Comparison of ENCODE assay signal across 22 mouse cellular contexts in genomic region chr12:79768741-79769322, GRCm38 (mm10).
DNase-seq lines count a peak whose midpoint lies in the region; ATAC-seq and TF ChIP-seq lines count a peak whose summit lies in the region.
"Had no signal": no experiment of that assay in that cellular context is flagged by ENCODE, and none has a peak within 500 bp of the region (broad histone marks: within the 10 kb centered on the region; RNA-seq: fewer than 3 reads in every experiment).

No protein-coding gene starts in this region.

- TF ChIP-seq CTCF in stomach, postnatal 0 days (IDR thresholded peaks at IDR 0.05; ENCODE audit: low read depth): no peak
- TF ChIP-seq CTCF in intestine, postnatal 0 days (IDR thresholded peaks at IDR 0.05; ENCODE audit: low read depth): no peak

- H3K27ac ChIP-seq in intestine, embryonic 14.5 days (ENCODE audit: low read depth): peak overlapping the region; percentile 51
- H3K27ac ChIP-seq in intestine, embryonic 16.5 days (ENCODE audit: low read length): no peak overlapping the region
- H3K27ac ChIP-seq in stomach, embryonic 14.5 days (ENCODE audit: low read length): peak overlapping the region; percentile 10; the same call in 1 of the 2 replicates
- H3K27ac ChIP-seq in stomach, postnatal 0 days (replicated peaks): no peak overlapping the region
- no peak overlapping the region for H3K27ac ChIP-seq in intestine, postnatal 0 days (ENCODE audit: low read depth, low read length)
- H3K27ac ChIP-seq in midbrain, embryonic 13.5 days: no peak overlapping the region
- H3K27ac ChIP-seq: forebrain, embryonic 13.5 days; heart, adult 2 months; hindbrain, embryonic 12.5 days; hindbrain, embryonic 15.5 days had no signal

- TF ChIP-seq EP300 in stomach, postnatal 0 days (optimal IDR thresholded peaks at IDR 0.05): no peak

- H3K9ac ChIP-seq in intestine, embryonic 14.5 days (ENCODE audit: low read length): no peak overlapping the region
- no peak overlapping the region for H3K9ac ChIP-seq in intestine, embryonic 16.5 days (ENCODE audit: low read depth, low read length)
- H3K9ac ChIP-seq in stomach, embryonic 14.5 days (replicated peaks; ENCODE audit: low read depth, low read length): no peak overlapping the region
- H3K9ac ChIP-seq in stomach, postnatal 0 days (ENCODE audit: low read length): no peak overlapping the region
- H3K9ac ChIP-seq in intestine, postnatal 0 days (ENCODE audit: low read depth, low read length): no peak overlapping the region
- H3K9ac ChIP-seq in midbrain, embryonic 13.5 days (replicated peaks): no peak overlapping the region
- H3K9ac ChIP-seq: forebrain, embryonic 13.5 days; hindbrain, embryonic 12.5 days; hindbrain, embryonic 15.5 days had no signal

- 0 out of 2 replicates have a peak, but pooled peaks cover 2% of the 10 kb centered on the region for H3K9me3 ChIP-seq in intestine, embryonic 14.5 days (ENCODE audit: control insufficient read depth, low read length)
- H3K9me3 ChIP-seq in intestine, embryonic 16.5 days (ENCODE audit: control insufficient read depth, low read length): peaks cover 2% of the 10 kb centered on the region; the same call in 1 of the 2 replicates
- no peaks in the 10 kb centered on the region for H3K9me3 ChIP-seq in stomach, embryonic 14.5 days (ENCODE audit: control insufficient read depth, low read depth, low read length)
- H3K9me3 ChIP-seq in stomach, postnatal 0 days (ENCODE audit: control insufficient read depth, low read length): 0 out of 2 replicates have a peak, but pooled peaks cover 1% of the 10 kb centered on the region
- H3K9me3 ChIP-seq in intestine, postnatal 0 days (ENCODE audit: control insufficient read depth): no peaks in the 10 kb centered on the region
- no peaks in the 10 kb centered on the region for H3K9me3 ChIP-seq in midbrain, embryonic 13.5 days
- H3K9me3 ChIP-seq: forebrain, embryonic 13.5 days; hindbrain, embryonic 12.5 days; hindbrain, embryonic 15.5 days had no signal

- no peak for DNase-seq in intestine, embryonic 14.5 days (ENCODE audit: low spot score)
- DNase-seq in stomach, postnatal 0 days (ENCODE audit: low spot score): no peak
- DNase-seq in layer of hippocampus, adult 18-20 months (ENCODE audit: low spot score in 2 of 2): no peak
- DNase-seq in heart, adult 9 months (ENCODE audit: low spot score in 2 of 2): no peak
- DNase-seq: adrenal gland, adult 2 months; adrenal gland, postnatal 14 days; cerebellum, adult 11-12 months; cerebellum, adult 9-10 months; cerebellum, postnatal 14 days; gastrocnemius, postnatal 10 days; gastrocnemius, postnatal 36 days; heart, adult 2 months had no signal

- WGBS in intestine, embryonic 14.5 days: 47% methylated on average over 7 of the region's 7 CpGs
- WGBS in intestine, embryonic 16.5 days: 56% methylated on average over 7 of the region's 7 CpGs
- WGBS in stomach, embryonic 14.5 days: 57% methylated on average over 7 of the region's 7 CpGs
- WGBS in stomach, postnatal 0 days: 66% methylated on average over 7 of the region's 7 CpGs
- WGBS in intestine, postnatal 0 days: 39% methylated on average over 7 of the region's 7 CpGs
- 96% methylated on average over 7 of the region's 7 CpGs for WGBS in midbrain, embryonic 13.5 days

- no peak overlapping the region for H3K4me3 ChIP-seq in intestine, embryonic 14.5 days (ENCODE audit: low read depth, low read length)
- no peak overlapping the region for H3K4me3 ChIP-seq in intestine, embryonic 16.5 days (ENCODE audit: low read length)
- no peak overlapping the region for H3K4me3 ChIP-seq in stomach, embryonic 14.5 days (ENCODE audit: low read depth, low read length)
- no peak overlapping the region for H3K4me3 ChIP-seq in stomach, postnatal 0 days (ENCODE audit: low read depth, low read length)
- no peak overlapping the region for H3K4me3 ChIP-seq in intestine, postnatal 0 days (ENCODE audit: low read depth, low read length)
- H3K4me3 ChIP-seq in midbrain, embryonic 13.5 days (replicated peaks): no peak overlapping the region
- H3K4me3 ChIP-seq: forebrain, embryonic 10.5 days; forebrain, embryonic 13.5 days; heart, adult 2 months; hindbrain, embryonic 12.5 days; hindbrain, embryonic 15.5 days had no signal

- ATAC-seq in intestine, embryonic 14.5 days (replicated peaks; ENCODE audit: low FRiP score, low TSS enrichment, low read depth): peak; percentile 56; the same call in 1 of the 2 replicates
- ATAC-seq in intestine, embryonic 16.5 days: no peak
- ATAC-seq in stomach, embryonic 14.5 days (ENCODE audit: insufficient number of reproducible peaks, insufficient read depth, low FRiP score, low read depth): no peak
- no peak for ATAC-seq in stomach, postnatal 0 days (ENCODE audit: low FRiP score, low TSS enrichment)
- ATAC-seq in intestine, postnatal 0 days: 0 out of 2 replicates have a peak, but pooled peaks have one; percentile 19
- no peak for ATAC-seq in midbrain, embryonic 13.5 days
- ATAC-seq: forebrain, embryonic 13.5 days; forebrain, embryonic 16.5 days had no signal

- no peaks in the 10 kb centered on the region for H3K27me3 ChIP-seq in intestine, embryonic 14.5 days (replicated peaks; ENCODE audit: control insufficient read depth, insufficient read depth, low read length)
- no peaks in the 10 kb centered on the region for H3K27me3 ChIP-seq in intestine, embryonic 16.5 days (replicated peaks; ENCODE audit: control insufficient read depth, insufficient read depth, low read length)
- H3K27me3 ChIP-seq in stomach, embryonic 14.5 days (ENCODE audit: control insufficient read depth, insufficient read depth, low read length): no peaks in the 10 kb centered on the region
- H3K27me3 ChIP-seq in stomach, postnatal 0 days (ENCODE audit: control insufficient read depth, insufficient read depth, low read length): no peaks in the 10 kb centered on the region
- H3K27me3 ChIP-seq in intestine, postnatal 0 days (replicated peaks; ENCODE audit: control insufficient read depth, insufficient read depth, low read length): no peaks in the 10 kb centered on the region
- no peaks in the 10 kb centered on the region for H3K27me3 ChIP-seq in midbrain, embryonic 13.5 days
- H3K27me3 ChIP-seq: forebrain, embryonic 13.5 days; hindbrain, embryonic 12.5 days; hindbrain, embryonic 15.5 days had no signal

- H3K4me2 ChIP-seq in intestine, embryonic 14.5 days (ENCODE audit: low read length): no peak overlapping the region
- no peak overlapping the region for H3K4me2 ChIP-seq in intestine, embryonic 16.5 days (ENCODE audit: low read depth, low read length)
- no peak overlapping the region for H3K4me2 ChIP-seq in stomach, embryonic 14.5 days (replicated peaks; ENCODE audit: low read depth, low read length)
- H3K4me2 ChIP-seq in stomach, postnatal 0 days (replicated peaks; ENCODE audit: low read depth): no peak overlapping the region
- no peak overlapping the region for H3K4me2 ChIP-seq in intestine, postnatal 0 days (replicated peaks; ENCODE audit: low read depth)
- H3K4me2 ChIP-seq in midbrain, embryonic 13.5 days (replicated peaks): no peak overlapping the region
- H3K4me2 ChIP-seq: forebrain, embryonic 13.5 days; heart, embryonic 11.5 days; hindbrain, embryonic 12.5 days; hindbrain, embryonic 15.5 days had no signal

- peaks cover 12% of the 10 kb centered on the region for H3K4me1 ChIP-seq in intestine, embryonic 14.5 days (replicated peaks; ENCODE audit: control insufficient read depth, insufficient read depth, low read length)
- peaks cover 12% of the 10 kb centered on the region for H3K4me1 ChIP-seq in intestine, embryonic 16.5 days (ENCODE audit: control insufficient read depth, insufficient read depth, low read length)
- H3K4me1 ChIP-seq in stomach, embryonic 14.5 days (ENCODE audit: control insufficient read depth, insufficient read depth, low read length): peaks cover 17% of the 10 kb centered on the region; the same call in 1 of the 2 replicates
- 0 out of 2 replicates have a peak, but pooled peaks cover 3% of the 10 kb centered on the region for H3K4me1 ChIP-seq in stomach, postnatal 0 days (replicated peaks; ENCODE audit: control insufficient read depth, insufficient read depth)
- no peaks in the 10 kb centered on the region; the same call in 1 of the 2 replicates for H3K4me1 ChIP-seq in intestine, postnatal 0 days (replicated peaks; ENCODE audit: control insufficient read depth, insufficient read depth, low read length)
- H3K4me1 ChIP-seq in midbrain, embryonic 13.5 days (replicated peaks): no peaks in the 10 kb centered on the region
- H3K4me1 ChIP-seq: forebrain, embryonic 13.5 days; hindbrain, embryonic 12.5 days; hindbrain, embryonic 15.5 days had no signal

- no peaks in the 10 kb centered on the region for H3K36me3 ChIP-seq in intestine, embryonic 14.5 days (ENCODE audit: control insufficient read depth, insufficient read depth, low read length)
- no peaks in the 10 kb centered on the region for H3K36me3 ChIP-seq in intestine, embryonic 16.5 days (ENCODE audit: control insufficient read depth, insufficient read depth, low read length)
- H3K36me3 ChIP-seq in stomach, embryonic 14.5 days (ENCODE audit: control insufficient read depth, insufficient read depth, low read length): no peaks in the 10 kb centered on the region
- H3K36me3 ChIP-seq in stomach, postnatal 0 days (ENCODE audit: control insufficient read depth, insufficient read depth, low read length): no peaks in the 10 kb centered on the region
- H3K36me3 ChIP-seq in intestine, postnatal 0 days (ENCODE audit: control insufficient read depth, insufficient read depth): no peaks in the 10 kb centered on the region
- 0 out of 2 replicates have a peak, but pooled peaks cover 2% of the 10 kb centered on the region for H3K36me3 ChIP-seq in midbrain, embryonic 13.5 days
- H3K36me3 ChIP-seq: hindbrain, embryonic 12.5 days; hindbrain, embryonic 15.5 days had no signal

Comparison
In these comparisons a context has a peak if more than half of its experiments do, and no peak if none do; other contexts are left out.
1. ATAC-seq: peak in intestine, embryonic 14.5 days (single experiment) and intestine, postnatal 0 days (single experiment); none in intestine, embryonic 16.5 days (single experiment), stomach, embryonic 14.5 days (single experiment), stomach, postnatal 0 days (single experiment) and midbrain, embryonic 13.5 days (single experiment).
2. H3K27ac ChIP-seq: peak in intestine, embryonic 14.5 days (single experiment) and stomach, embryonic 14.5 days (single experiment); none in intestine, embryonic 16.5 days (single experiment), stomach, postnatal 0 days (single experiment), intestine, postnatal 0 days (single experiment) and midbrain, embryonic 13.5 days (single experiment).